ENCODE assay signal across 7 mouse cellular contexts in the genomic region with DNA sequence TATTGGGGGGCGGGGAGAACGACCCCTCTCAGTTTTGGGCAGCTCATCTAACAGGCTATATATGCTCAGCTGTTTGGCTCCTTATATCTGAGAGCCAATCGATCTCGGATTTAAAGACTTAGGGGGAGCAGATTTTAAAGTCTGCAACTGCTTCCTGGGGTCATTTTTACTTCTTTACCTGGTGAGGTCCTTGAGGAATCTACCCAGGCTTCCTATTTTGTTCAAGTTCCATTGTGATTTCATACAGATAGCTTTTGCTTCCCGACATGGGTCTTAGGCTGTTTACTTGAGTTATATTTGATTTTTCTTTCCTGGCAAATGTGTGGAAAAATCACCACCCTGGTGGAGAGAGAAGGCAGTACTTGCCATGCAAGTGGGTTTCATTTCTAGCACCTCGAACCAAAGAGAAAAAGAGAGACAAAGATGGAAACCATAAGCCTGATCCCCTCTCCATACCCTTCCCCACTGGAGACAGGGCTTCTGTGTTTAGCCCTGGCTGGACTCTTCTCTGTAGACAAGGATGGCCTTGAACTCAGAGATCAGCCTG. TPM values are rescaled to one million over a fixed set of nuclear protein-coding genes. Genes with fewer than 3 reads are reported as not detected.
DNase-seq lines count a peak whose midpoint lies in the region; ATAC-seq and TF ChIP-seq lines count a peak whose summit lies in the region.

No protein-coding gene starts in this region.

- 0 out of 2 replicates have a peak overlapping the region, but pooled peaks have one; percentile 16 for H3K4me3 ChIP-seq in spleen, adult 2 months (ENCODE audit: extremely low read depth, insufficient read depth, insufficient read length)
- peak overlapping the region; percentile 83 for H3K4me3 ChIP-seq in forebrain, embryonic 11.5 days (ENCODE audit: low read depth, low read length)
- H3K4me3 ChIP-seq in liver, embryonic 13.5 days (replicated peaks): peak overlapping the region; percentile 79

- no peaks in the 10 kb centered on the region for H3K27me3 ChIP-seq in spleen, adult 2 months (ENCODE audit: control insufficient read depth, insufficient read depth, low read length)
- no peaks in the 10 kb centered on the region for H3K27me3 ChIP-seq in forebrain, embryonic 11.5 days (ENCODE audit: control insufficient read depth, insufficient read depth, low read length)
- H3K27me3 ChIP-seq in liver, embryonic 13.5 days: 0 out of 2 replicates have a peak, but pooled peaks cover 10% of the 10 kb centered on the region

- 26% methylated on average over 6 of the region's 6 CpGs for WGBS in spleen, adult 2 months
- WGBS in forebrain, embryonic 11.5 days: 59% methylated on average over 6 of the region's 6 CpGs
- WGBS in liver, embryonic 13.5 days (ENCODE audit: insufficient replicate concordance): 34% methylated on average over 6 of the region's 6 CpGs

- no peak for TF ChIP-seq CTCF in spleen, adult 2 months (IDR thresholded peaks at IDR 0.05; ENCODE audit: extremely low read depth, insufficient read depth, insufficient read length, insufficient replicate concordance)

- ATAC-seq in forebrain, embryonic 11.5 days (replicated peaks; ENCODE audit: low FRiP score): no peak
- no peak for ATAC-seq in liver, embryonic 13.5 days (ENCODE audit: low read depth)

- no peaks in the 10 kb centered on the region for H3K9me3 ChIP-seq in forebrain, embryonic 11.5 days (ENCODE audit: control insufficient read depth, low read length)
- H3K9me3 ChIP-seq in liver, embryonic 13.5 days (replicated peaks): no peaks in the 10 kb centered on the region

- peak overlapping the region; percentile 63 for H3K4me2 ChIP-seq in forebrain, embryonic 11.5 days (ENCODE audit: low read depth, low read length, severe bottlenecking)
- H3K4me2 ChIP-seq in liver, embryonic 13.5 days: peak overlapping the region; percentile 100

- peak overlapping the region; percentile 92 for H3K9ac ChIP-seq in forebrain, embryonic 11.5 days (ENCODE audit: low read length)
- peak overlapping the region; percentile 80 for H3K9ac ChIP-seq in liver, embryonic 13.5 days

- no peak overlapping the region for H3K27ac ChIP-seq in spleen, adult 2 months (ENCODE audit: insufficient read depth, low read length)
- H3K27ac ChIP-seq in forebrain, embryonic 11.5 days (ENCODE audit: low read depth, low read length): no peak overlapping the region
- no peak overlapping the region for H3K27ac ChIP-seq in liver, embryonic 13.5 days

- DNase-seq in spleen, adult 2 months (ENCODE audit: low read depth in 1 of 2, low spot score in 2 of 2): no peak
- DNase-seq in spleen, postnatal 36 days (ENCODE audit: low spot score in 2 of 2): no peak
- no peak for DNase-seq in forebrain, embryonic 11.5 days (ENCODE audit: low spot score)
- no peak for DNase-seq in liver, embryonic 13.5 days
- no peak for DNase-seq in frontal cortex, adult 2 months (ENCODE audit: extremely low spot score in 1 of 2, low spot score in 1 of 2)
- no peak for DNase-seq in left cerebral cortex, adult 8-10 months (ENCODE audit: low spot score in 2 of 2)
- no peak for DNase-seq in embryo, embryonic 11 days

- no peaks in the 10 kb centered on the region for H3K36me3 ChIP-seq in spleen, adult 2 months (ENCODE audit: control insufficient read depth, insufficient read depth, low read length)
- no peaks in the 10 kb centered on the region for H3K36me3 ChIP-seq in forebrain, embryonic 11.5 days (ENCODE audit: control insufficient read depth, insufficient read depth, low read length)
- no peaks in the 10 kb centered on the region for H3K36me3 ChIP-seq in liver, embryonic 13.5 days

- no peaks in the 10 kb centered on the region for H3K4me1 ChIP-seq in spleen, adult 2 months (ENCODE audit: control insufficient read depth, insufficient read depth, insufficient read length)
- no peaks in the 10 kb centered on the region; the same call in 1 of the 2 replicates for H3K4me1 ChIP-seq in forebrain, embryonic 11.5 days (replicated peaks; ENCODE audit: control insufficient read depth, insufficient read depth, low read length)
- H3K4me1 ChIP-seq in liver, embryonic 13.5 days (replicated peaks): peaks cover 27% of the 10 kb centered on the region

- TF ChIP-seq POLR2A in spleen, adult 2 months (IDR thresholded peaks at IDR 0.05; ENCODE audit: low read depth, low read length): no peak

RNA-seq across cellular contexts. Expression of a gene that starts 1.4 kb away (rescaled TPM):
- polyA plus RNA-seq in spleen, adult 2 months (2012; rRNA removed): 22.4 and 22.6 TPM in 2 replicates
- 103 and 106 TPM in 2 replicates for polyA plus RNA-seq in forebrain, embryonic 11.5 days (2014; fragmentation: Nextera tagmentation; extraction: Ambion mirVana)
- polyA plus RNA-seq in liver, embryonic 13.5 days (2015; fragmentation: Nextera tagmentation; extraction: Ambion mirVana): 10.5 and 14.0 TPM in 2 replicates
- polyA plus RNA-seq in frontal cortex, adult 2 months (2012; rRNA removed): 30.3 and 31.7 TPM in 2 replicates
- total RNA-seq in left cerebral cortex, adult 8-10 months (2022): 10 to 100 TPM; 18.6 to 27.4 (median 23.4) TPM

RNA-seq across cellular contexts. Expression of a gene that starts 19.8 kb away (rescaled TPM):
- polyA plus RNA-seq in spleen, adult 2 months (2012; rRNA removed): 24.6 and 35.4 TPM in 2 replicates
- 7.1 and 7.4 TPM in 2 replicates for polyA plus RNA-seq in forebrain, embryonic 11.5 days (2014; fragmentation: Nextera tagmentation; extraction: Ambion mirVana)
- polyA plus RNA-seq in liver, embryonic 13.5 days (2015; fragmentation: Nextera tagmentation; extraction: Ambion mirVana): 6.9 and 8.3 TPM in 2 replicates
- 17.6 and 17.7 TPM in 2 replicates for polyA plus RNA-seq in frontal cortex, adult 2 months (2012; rRNA removed)
- total RNA-seq in left cerebral cortex, adult 8-10 months (2022): 10 to 100 TPM; 23.4 to 31.5 (median 26.9) TPM

RNA-seq across cellular contexts. Expression of a gene that starts 33.2 kb away (rescaled TPM):
- 0.67 and 0.69 TPM in 2 replicates for polyA plus RNA-seq in spleen, adult 2 months (2012; rRNA removed)
- polyA plus RNA-seq in forebrain, embryonic 11.5 days (2014; fragmentation: Nextera tagmentation; extraction: Ambion mirVana): 2.3 and 2.4 TPM in 2 replicates
- polyA plus RNA-seq in liver, embryonic 13.5 days (2015; fragmentation: Nextera tagmentation; extraction: Ambion mirVana): 6.2 and 7.7 TPM in 2 replicates
- polyA plus RNA-seq in frontal cortex, adult 2 months (2012; rRNA removed): 0.21 and 0.24 TPM in 2 replicates
- under 1 TPM in 3 of 4 experiments, not detected in 1; 0.19 to 0.87 (median 0.70) TPM for total RNA-seq in left cerebral cortex, adult 8-10 months (2022)

RNA-seq across cellular contexts. Expression of a gene that starts 40.7 kb away (rescaled TPM):
- polyA plus RNA-seq in spleen, adult 2 months (2012; rRNA removed): 18.8 and 22.2 TPM in 2 replicates
- polyA plus RNA-seq in forebrain, embryonic 11.5 days (2014; fragmentation: Nextera tagmentation; extraction: Ambion mirVana): 44.1 and 46.8 TPM in 2 replicates
- polyA plus RNA-seq in liver, embryonic 13.5 days (2015; fragmentation: Nextera tagmentation; extraction: Ambion mirVana): 15.5 and 16.5 TPM in 2 replicates
- 27.1 and 29.1 TPM in 2 replicates for polyA plus RNA-seq in frontal cortex, adult 2 months (2012; rRNA removed)
- total RNA-seq in left cerebral cortex, adult 8-10 months (2022): 10 to 100 TPM; 24.6 to 29.9 (median 29.5) TPM

RNA-seq across cellular contexts. Expression of a gene that starts 40.7 kb away (rescaled TPM):
- polyA plus RNA-seq in spleen, adult 2 months (2012; rRNA removed): 24.0 and 25.2 TPM in 2 replicates
- polyA plus RNA-seq in forebrain, embryonic 11.5 days (2014; fragmentation: Nextera tagmentation; extraction: Ambion mirVana): 68.8 and 73.1 TPM in 2 replicates
- 31.3 and 33.0 TPM in 2 replicates for polyA plus RNA-seq in liver, embryonic 13.5 days (2015; fragmentation: Nextera tagmentation; extraction: Ambion mirVana)
- 28.3 and 33.4 TPM in 2 replicates for polyA plus RNA-seq in frontal cortex, adult 2 months (2012; rRNA removed)
- total RNA-seq in left cerebral cortex, adult 8-10 months (2022): 10 to 100 TPM; 33.4 to 38.7 (median 36.3) TPM

Comparison
In these comparisons a context has a peak if more than half of its experiments do, and no peak if none do; other contexts are left out.
1. H3K4me3 ChIP-seq: peak in every context shown above with its lines; median percentile 83 in forebrain, embryonic 11.5 days; 79 in liver, embryonic 13.5 days; 16 in spleen, adult 2 months.